Mouse (Mus musculus): Measurements from ENCODE around the gene Cracr2a. TPM values are rescaled to one million over a fixed set of nuclear protein-coding genes. Genes with fewer than 3 reads are reported as not detected.

Cracr2a gene
- polyA plus RNA-seq, 2 experiments from 2014 or later, result 13.6 to 19.4 TPM

- no peak for ATAC-seq
Measured at GRCm38 (mm10) chr6:127701036-127701783, 140.1 kb downstream of the Cracr2a start.

- ATAC-seq, result no peak
Measured at GRCm38 (mm10) chr6:127708218-127708628, 147.1 kb downstream of the Cracr2a start.

- no peak for ATAC-seq
Measured at GRCm38 (mm10) chr6:127714906-127715305, 153.8 kb downstream of the Cracr2a start.

DNA sequence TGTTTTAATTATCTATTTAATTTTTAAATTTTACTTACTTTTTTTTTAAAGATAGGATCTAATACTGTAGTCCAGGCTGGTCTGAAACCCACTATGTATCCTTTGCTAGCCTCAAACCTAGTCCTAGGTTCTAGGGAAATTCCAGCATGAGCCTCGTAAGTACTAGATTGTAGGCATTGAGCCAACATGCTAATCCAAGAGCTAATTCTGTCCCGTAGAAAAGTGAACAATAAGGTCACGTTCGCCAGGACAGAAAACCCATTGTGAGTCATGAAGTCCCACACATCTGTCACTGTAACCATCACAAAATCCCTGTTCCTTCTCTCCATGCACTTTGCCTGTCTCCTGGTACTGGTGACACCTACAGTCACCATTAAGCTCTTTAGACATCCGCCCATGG lies 154.3 kb downstream of the Cracr2a start:
- ATAC-seq, result no peak

DNA sequence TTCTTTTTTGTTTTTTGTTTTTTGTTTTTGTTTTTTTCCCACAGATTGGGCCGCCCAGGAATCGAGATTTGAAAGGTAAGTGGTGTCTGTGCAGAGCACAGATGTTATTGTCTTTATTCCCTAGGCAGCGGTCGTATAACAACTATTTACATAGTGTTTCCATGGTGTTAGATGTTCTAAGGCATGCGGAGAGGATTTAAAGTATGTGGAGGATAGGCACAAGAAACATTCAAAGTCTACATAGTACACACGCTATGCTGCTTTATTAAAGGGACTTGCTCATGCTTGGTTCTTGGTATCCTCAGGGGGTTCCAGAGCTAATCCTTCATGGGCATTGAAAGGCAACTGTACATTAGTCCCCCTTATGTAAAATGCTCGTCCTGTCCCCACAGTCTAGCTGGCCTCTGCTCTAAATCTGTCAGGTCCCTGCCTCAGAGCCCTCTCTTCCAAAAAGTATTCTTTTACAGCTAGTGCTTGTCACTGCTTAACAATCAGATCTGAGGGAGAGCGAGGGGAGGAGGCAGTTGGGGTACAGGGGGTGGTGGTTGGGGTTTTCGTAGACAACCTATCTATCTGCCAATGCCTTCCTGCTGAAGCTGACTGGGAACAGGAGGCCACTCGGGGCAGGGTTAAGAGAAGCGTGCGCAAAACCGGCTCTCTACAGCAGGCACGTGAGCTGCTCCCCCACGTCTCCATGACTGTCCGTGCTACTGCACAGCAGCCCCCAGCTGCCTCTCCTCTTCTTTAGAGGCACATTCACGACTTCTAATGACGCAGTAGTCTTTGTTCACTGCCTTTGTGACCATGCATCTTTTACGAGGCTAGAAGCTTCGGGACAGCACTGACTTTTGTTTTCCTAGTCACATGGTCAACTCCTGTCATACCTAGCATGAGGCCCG lies 156.3 kb downstream of the Cracr2a start:
- no peak for ATAC-seq

- no peak for ATAC-seq
Measured at GRCm38 (mm10) chr6:127719875-127720274, 158.7 kb downstream of the Cracr2a start.

DNA sequence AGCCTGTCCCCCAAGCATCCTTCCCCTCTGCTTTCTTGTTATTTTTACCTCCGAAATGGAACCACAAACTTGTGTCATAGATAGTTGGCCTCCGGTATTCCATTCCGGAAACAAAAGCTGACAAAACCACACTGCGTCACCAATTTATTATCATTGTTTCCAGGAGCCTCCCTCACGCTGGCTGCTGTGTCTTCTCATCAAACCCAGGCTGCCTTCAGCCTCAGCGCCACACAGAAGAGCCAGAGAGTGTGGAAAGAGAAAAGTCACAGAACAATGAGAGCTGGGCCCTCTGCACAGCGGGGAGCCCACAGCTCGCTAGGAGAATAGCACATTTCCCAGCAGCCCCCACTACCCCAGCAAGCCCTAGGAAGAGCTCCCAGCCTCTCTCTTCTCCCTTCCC lies 162.0 kb downstream of the Cracr2a start:
- ATAC-seq, result no peak

Other genes starting within 250 kb of the Cracr2a start
- 10 to 100 TPM; 68.1 to 69.0 TPM for gene Parp11, start 114.5 kb upstream of the Cracr2a start, polyA plus RNA-seq (2017; shearing (Covaris generic))
- not detected for gene Prmt8, start 208.1 kb downstream of the Cracr2a start, polyA plus RNA-seq (2017; shearing (Covaris generic))